Mouse (Mus musculus) hindbrain, embryonic 16.5 days (tissue): Measurements from ENCODE around the gene Susd1. TPM values are rescaled to one million over a fixed set of nuclear protein-coding genes. Genes with fewer than 3 reads are reported as not detected.

Experiments used
- ATAC-seq: fragments of 200-750 bp; cut with Nextera tagmentation; 2 replicates; pipeline ENCODE4 v1.8.0; 2017; ENCODE audit warnings: moderate TSS enrichment, moderate library complexity
- H3K27ac ChIP-seq: fragments of 300-500 bp; sonication (generic); 2 replicates; pipeline ENCODE4 v1.5.1; 2014; ENCODE audit warnings: low read depth, mild to moderate bottlenecking, control low read depth, low read length, moderate library complexity
- H3K27me3 ChIP-seq: fragments of 300-500 bp; sonication (generic); replicated peaks from 2 replicates; pipeline ENCODE4 v1.6.1; 2014; ENCODE audit warnings: low read length; ENCODE audit not compliant: control insufficient read depth, insufficient read depth
- H3K36me3 ChIP-seq: fragments of 300-500 bp; sonication (generic); 2 replicates; pipeline ENCODE4 v1.6.1; 2014; ENCODE audit warnings: mild to moderate bottlenecking, low read length, moderate library complexity, mixed read lengths; ENCODE audit not compliant: control insufficient read depth, insufficient read depth
- H3K4me1 ChIP-seq: fragments of 300-500 bp; sonication (generic); 2 replicates; pipeline ENCODE4 v1.6.1; 2014; ENCODE audit warnings: low read depth, low read length; ENCODE audit not compliant: control insufficient read depth, insufficient read depth
- H3K4me2 ChIP-seq: fragments of 300-500 bp; sonication (generic); 2 replicates; pipeline ENCODE4 v1.6.1; 2014; ENCODE audit warnings: mild to moderate bottlenecking, low read length, control low read depth, moderate library complexity
- H3K4me3 ChIP-seq: fragments of 300-500 bp; sonication (generic); 2 replicates; pipeline ENCODE4 v1.5.1; 2014; ENCODE audit warnings: mild to moderate bottlenecking, low read length, control low read depth, moderate library complexity
- H3K9ac ChIP-seq: fragments of 300-500 bp; sonication (generic); 2 replicates; pipeline ENCODE4 v1.6.1; 2014; ENCODE audit warnings: low read depth, mild to moderate bottlenecking, control low read depth, low read length, moderate library complexity
- H3K9me3 ChIP-seq: fragments of 300-500 bp; sonication (generic); 2 replicates; pipeline ENCODE4 v1.6.1; 2014; ENCODE audit warnings: mild to moderate bottlenecking, low read length, moderate library complexity; ENCODE audit not compliant: control insufficient read depth
- WGBS: fragments of 180-500 bp; shearing (Covaris S2); extraction: QIAGEN DNeasy Blood & Tissue Kit; methylation state at CpG from one replicate; pipeline ENCODE4 v1.1.7; 2014; 5-methylcytosine and 5-hydroxymethylcytosine counted together
- polyA plus RNA-seq: library from polyadenylated mRNA; unstranded; fragments of >200 nt; fragmentation: Nextera tagmentation; extraction: Ambion mirVana; gene quantifications from 2 replicates; pipeline ENCODE4 v1.2.1, GENCODE M21; 2015

Gene Susd1
- polyA plus RNA-seq, 1 experiment from 2014 or later = 2.1 TPM

GRCm38 (mm10) chr4:59279111-59279510 lies 159.3 kb downstream of the Susd1 start:
- ATAC-seq = no peak
- Histone ChIP-seq H3K9ac (no peak overlapping the region), H3K4me2 (no peak overlapping the region), H3K4me3 (no peak overlapping the region), H3K4me1 (no peaks in the 10 kb centered on the region; the same call in 1 of the 2 replicates), H3K27ac (no peak overlapping the region), H3K9me3 (no peaks in the 10 kb centered on the region), H3K36me3 (no peaks in the 10 kb centered on the region), H3K27me3 (no peaks in the 10 kb centered on the region)
- WGBS = 81% methylated on average over 5 of the region's 5 CpGs

GRCm38 (mm10) chr4:59278410-59278809 lies 160.0 kb downstream of the Susd1 start:
- H3K9me3 ChIP-seq = no peaks in the 10 kb centered on the region
- H3K9ac ChIP-seq = no peak overlapping the region
- no peak overlapping the region for H3K4me3 ChIP-seq
- H3K4me1 ChIP-seq = no peaks in the 10 kb centered on the region; the same call in 1 of the 2 replicates
- ATAC-seq = no peak
- H3K27me3 ChIP-seq = no peaks in the 10 kb centered on the region
- WGBS = 86% methylated on average over 7 of the region's 7 CpGs
- H3K27ac ChIP-seq = no peak overlapping the region
- H3K36me3 ChIP-seq = no peaks in the 10 kb centered on the region
- no peak overlapping the region for H3K4me2 ChIP-seq

- Histone ChIP-seq H3K4me1 (no peaks in the 10 kb centered on the region; the same call in 1 of the 2 replicates), H3K4me3 (no peak overlapping the region), H3K27ac (no peak overlapping the region), H3K9ac (no peak overlapping the region), H3K4me2 (no peak overlapping the region), H3K27me3 (no peaks in the 10 kb centered on the region), H3K9me3 (no peaks in the 10 kb centered on the region), H3K36me3 (no peaks in the 10 kb centered on the region)
- ATAC-seq = no peak
- 93% methylated on average over 9 of the region's 9 CpGs for WGBS
Observed at GRCm38 (mm10) chr4:59277958-59278357, 160.5 kb downstream of the Susd1 start.

- Histone ChIP-seq H3K4me1 (no peaks in the 10 kb centered on the region), H3K36me3 (no peaks in the 10 kb centered on the region), H3K4me2 (no peak overlapping the region), H3K27me3 (no peaks in the 10 kb centered on the region), H3K9me3 (no peaks in the 10 kb centered on the region), H3K27ac (no peak overlapping the region), H3K9ac (no peak overlapping the region), H3K4me3 (no peak overlapping the region)
- WGBS = 64% methylated on average over 2 of the region's 2 CpGs
- ATAC-seq = no peak
Observed at GRCm38 (mm10) chr4:59275956-59276355, 162.5 kb downstream of the Susd1 start.

GRCm38 (mm10) chr4:59275494-59275893 lies 162.9 kb downstream of the Susd1 start:
- no peak overlapping the region for H3K27ac ChIP-seq
- H3K9ac ChIP-seq = no peak overlapping the region
- no peaks in the 10 kb centered on the region for H3K36me3 ChIP-seq
- 92% methylated on average over 3 of the region's 3 CpGs for WGBS
- no peaks in the 10 kb centered on the region for H3K27me3 ChIP-seq
- H3K4me1 ChIP-seq = no peaks in the 10 kb centered on the region
- no peak for ATAC-seq
- no peak overlapping the region for H3K4me3 ChIP-seq
- H3K4me2 ChIP-seq = no peak overlapping the region
- H3K9me3 ChIP-seq = no peaks in the 10 kb centered on the region

GRCm38 (mm10) chr4:59274136-59274535 lies 164.3 kb downstream of the Susd1 start:
- Histone ChIP-seq H3K27ac (no peak overlapping the region), H3K9me3 (peaks cover 5% of the 10 kb centered on the region), H3K4me2 (no peak overlapping the region), H3K27me3 (no peaks in the 10 kb centered on the region), H3K36me3 (no peaks in the 10 kb centered on the region), H3K4me3 (no peak overlapping the region), H3K9ac (no peak overlapping the region), H3K4me1 (no peaks in the 10 kb centered on the region)
- no peak for ATAC-seq
- 90% methylated on average over 4 of the region's 4 CpGs for WGBS

- 41% methylated on average over 1 of the region's 1 CpGs for WGBS
- H3K4me2 ChIP-seq = no peak overlapping the region
- no peaks in the 10 kb centered on the region for H3K4me1 ChIP-seq
- H3K27me3 ChIP-seq = no peaks in the 10 kb centered on the region
- no peak overlapping the region for H3K9ac ChIP-seq
- no peaks in the 10 kb centered on the region for H3K36me3 ChIP-seq
- peaks cover 11% of the 10 kb centered on the region for H3K9me3 ChIP-seq
- H3K4me3 ChIP-seq = no peak overlapping the region
- ATAC-seq = no peak
- H3K27ac ChIP-seq = no peak overlapping the region
Observed at GRCm38 (mm10) chr4:59273342-59273741, 165.1 kb downstream of the Susd1 start.

- Histone ChIP-seq H3K4me2 (no peak overlapping the region), H3K9ac (no peak overlapping the region), H3K36me3 (no peaks in the 10 kb centered on the region), H3K4me1 (no peaks in the 10 kb centered on the region), H3K9me3 (peaks cover 11% of the 10 kb centered on the region), H3K27ac (no peak overlapping the region), H3K4me3 (no peak overlapping the region), H3K27me3 (no peaks in the 10 kb centered on the region)
- ATAC-seq = no peak
- WGBS = 93% methylated on average over 5 of the region's 5 CpGs
Observed at GRCm38 (mm10) chr4:59265631-59266030, 172.8 kb downstream of the Susd1 start.

- ATAC-seq = no peak
- WGBS = 85% methylated on average over 5 of the region's 5 CpGs
- Histone ChIP-seq H3K9me3 (peaks cover 11% of the 10 kb centered on the region), H3K4me3 (no peak overlapping the region), H3K9ac (no peak overlapping the region), H3K4me1 (no peaks in the 10 kb centered on the region), H3K27ac (no peak overlapping the region), H3K36me3 (no peaks in the 10 kb centered on the region), H3K27me3 (no peaks in the 10 kb centered on the region), H3K4me2 (no peak overlapping the region)
Observed at GRCm38 (mm10) chr4:59265182-59265581, 173.3 kb downstream of the Susd1 start.
